Mouse (Mus musculus) liver, embryonic 15.5 days (tissue): Measurements from ENCODE around the gene Iars2. TPM values are rescaled to one million over a fixed set of nuclear protein-coding genes. Genes with fewer than 3 reads are reported as not detected.
A peak's percentile ranks its signal among the peaks of the same experiment; 100 is the strongest.

Experiments
- ATAC-seq: fragments of 200-750 bp; cut with Nextera tagmentation; 2 replicates; pipeline ENCODE4 v1.8.0; 2017; ENCODE audit warnings: moderate number of reproducible peaks, mild to moderate bottlenecking, moderate library complexity; ENCODE audit not compliant: insufficient read depth
- H3K27ac ChIP-seq: fragments of 300-500 bp; sonication (generic); replicated peaks from 2 replicates; pipeline ENCODE4 v1.5.1; 2015; ENCODE audit warnings: mild to moderate bottlenecking, inconsistent platforms
- H3K27me3 ChIP-seq: fragments of 300-500 bp; sonication (generic); 2 replicates; pipeline ENCODE4 v1.6.1; 2015; ENCODE audit warnings: mild to moderate bottlenecking, inconsistent platforms
- H3K36me3 ChIP-seq: fragments of 300-500 bp; sonication (generic); replicated peaks from 2 replicates; pipeline ENCODE4 v1.6.1; 2015; ENCODE audit warnings: moderate library complexity, mild to moderate bottlenecking, inconsistent platforms
- H3K4me1 ChIP-seq: fragments of 300-500 bp; sonication (generic); replicated peaks from 2 replicates; pipeline ENCODE4 v1.6.1; 2015; ENCODE audit warnings: inconsistent platforms
- H3K4me2 ChIP-seq: fragments of 300-500 bp; sonication (generic); 2 replicates; pipeline ENCODE4 v1.6.1; 2015; ENCODE audit warnings: moderate library complexity, mild to moderate bottlenecking, inconsistent platforms
- H3K4me3 ChIP-seq: fragments of 300-500 bp; sonication (generic); replicated peaks from 2 replicates; pipeline ENCODE4 v1.5.1; 2015; ENCODE audit warnings: mild to moderate bottlenecking, inconsistent platforms
- H3K9ac ChIP-seq: fragments of 300-500 bp; sonication (generic); 2 replicates; pipeline ENCODE4 v1.6.1; 2015; ENCODE audit warnings: moderate library complexity, mild to moderate bottlenecking, inconsistent platforms
- H3K9me3 ChIP-seq: fragments of 300-500 bp; sonication (generic); replicated peaks from 2 replicates; pipeline ENCODE4 v1.6.1; 2016; ENCODE audit warnings: inconsistent platforms
- WGBS: fragments of 180-500 bp; shearing (Covaris S2); methylation state at CpG from one replicate; pipeline ENCODE4 v1.1.7; 2015; ENCODE audit warnings: mixed read lengths; ENCODE audit not compliant: insufficient replicate concordance; 5-methylcytosine and 5-hydroxymethylcytosine counted together
- microRNA counts: library from miRNA; unstranded; fragments of <30 nt; microRNA quantifications from one replicate; lab custom pipeline; 2016
- microRNA-seq: library from miRNA; unstranded; fragments of <30 nt; microRNA quantifications from one replicate; pipeline ENCODE4, GENCODE M21; 2016
- polyA plus RNA-seq: library from polyadenylated mRNA; unstranded; fragments of >200 nt; fragmentation: Nextera tagmentation; extraction: Ambion mirVana; gene quantifications from 2 replicates; pipeline ENCODE4 v1.2.1, GENCODE M21; 2015

The Iars2 gene
- polyA plus RNA-seq, 1 experiment from 2014 or later, result 17.3 TPM

DNA sequence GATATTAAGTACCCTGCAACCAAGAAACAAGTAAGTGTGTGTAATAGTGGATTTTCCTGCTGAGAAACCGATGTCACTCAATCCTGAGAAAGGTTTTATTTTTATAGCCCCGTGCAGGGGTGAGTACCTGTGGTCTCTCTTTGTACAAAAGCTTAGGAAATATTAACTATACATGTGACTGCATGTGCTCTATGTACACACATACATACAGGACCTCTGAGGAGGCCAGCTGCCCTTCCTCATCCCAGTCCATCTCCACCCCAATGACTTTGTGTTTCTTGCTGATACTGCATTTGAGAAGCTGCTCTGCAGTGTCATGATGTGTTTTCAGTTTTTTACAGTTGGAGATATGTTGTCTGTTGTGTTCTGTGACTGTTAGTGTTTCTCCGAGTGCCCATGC lies 76.8 kb downstream of the Iars2 start:
- Histone ChIP-seq H3K27me3 (no peaks in the 10 kb centered on the region), H3K9ac (no peak overlapping the region), H3K4me3 (no peak overlapping the region), H3K9me3 (no peaks in the 10 kb centered on the region), H3K4me1 (no peaks in the 10 kb centered on the region), H3K4me2 (no peak overlapping the region), H3K27ac (no peak overlapping the region), H3K36me3 (peaks cover 79% of the 10 kb centered on the region)
- ATAC-seq, result no peak
- 89% methylated on average over 3 of the region's 3 CpGs for WGBS

DNA sequence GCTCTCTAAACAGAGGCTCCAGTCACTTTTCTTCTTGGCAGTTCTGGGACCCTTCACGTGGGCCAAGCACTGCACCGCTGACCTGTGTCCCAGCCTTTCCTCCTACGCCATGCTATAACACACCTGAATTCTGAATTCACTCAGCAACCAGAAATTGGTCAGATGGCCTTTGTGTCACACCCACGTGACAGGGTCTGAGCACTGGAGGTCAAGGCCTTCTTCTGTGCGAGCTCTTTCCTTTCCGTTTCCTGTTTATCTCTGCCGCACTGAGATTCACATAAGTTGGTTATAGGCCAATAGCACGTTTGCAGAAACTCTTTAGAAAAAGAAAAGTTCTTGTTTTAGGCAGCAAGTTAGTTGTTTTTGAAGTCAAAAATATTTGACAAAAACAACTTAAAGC lies 80.5 kb downstream of the Iars2 start:
- Histone ChIP-seq H3K4me2 (no peak overlapping the region), H3K4me3 (no peak overlapping the region), H3K27ac (no peak overlapping the region), H3K9me3 (no peaks in the 10 kb centered on the region), H3K36me3 (peaks cover 72% of the 10 kb centered on the region), H3K4me1 (no peaks in the 10 kb centered on the region), H3K9ac (no peak overlapping the region), H3K27me3 (no peaks in the 10 kb centered on the region)
- ATAC-seq, result no peak
- WGBS, result 77% methylated on average over 8 of the region's 8 CpGs

DNA sequence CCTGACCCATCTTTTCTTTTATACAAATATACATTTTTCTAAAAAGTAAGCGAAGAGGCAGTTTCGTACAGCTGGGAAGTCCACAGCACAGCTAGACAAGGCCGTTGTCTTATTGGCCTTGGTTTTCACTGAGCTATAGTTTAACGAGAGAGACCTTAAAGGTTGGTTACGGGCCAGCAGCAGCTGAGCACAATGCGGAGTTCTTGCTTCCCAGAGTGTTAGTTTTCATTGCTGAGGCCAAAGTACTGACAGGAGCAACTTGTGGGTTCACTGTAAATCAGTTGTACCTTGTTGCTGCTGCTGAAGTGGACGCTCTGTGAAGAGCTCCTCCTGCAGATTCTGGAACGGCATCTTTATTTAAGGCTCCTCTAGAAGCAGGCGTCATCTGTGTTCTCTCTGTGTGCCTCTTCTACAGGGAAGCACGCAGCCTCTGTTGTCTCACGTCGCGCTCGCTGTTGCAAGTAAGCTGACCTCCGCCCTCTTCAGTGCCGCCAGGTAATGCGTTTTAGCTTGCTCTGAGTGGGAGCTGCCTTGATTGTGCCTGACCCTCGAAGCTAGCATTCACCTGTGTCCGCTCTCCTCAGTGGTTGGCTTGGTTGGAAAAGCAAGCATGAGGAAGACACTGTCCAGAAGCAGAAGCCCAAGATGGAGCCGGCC lies 81.6 kb downstream of the Iars2 start:
- no peak overlapping the region for H3K9ac ChIP-seq
- WGBS, result 80% methylated on average over 20 of the region's 20 CpGs
- H3K9me3 ChIP-seq, result no peaks in the 10 kb centered on the region
- H3K4me1 ChIP-seq, result no peaks in the 10 kb centered on the region
- H3K36me3 ChIP-seq, result peaks cover 72% of the 10 kb centered on the region
- no peak overlapping the region for H3K4me2 ChIP-seq
- ATAC-seq, result peak; percentile 38; the same call in 1 of the 2 replicates
- no peaks in the 10 kb centered on the region for H3K27me3 ChIP-seq
- no peak overlapping the region for H3K4me3 ChIP-seq
- 0 out of 2 replicates have a peak overlapping the region, but pooled peaks have one; percentile 24 for H3K27ac ChIP-seq

- Histone ChIP-seq H3K4me2 (no peak overlapping the region), H3K27me3 (no peaks in the 10 kb centered on the region), H3K9me3 (no peaks in the 10 kb centered on the region), H3K9ac (no peak overlapping the region), H3K36me3 (peaks cover 71% of the 10 kb centered on the region), H3K27ac (no peak overlapping the region), H3K4me1 (no peaks in the 10 kb centered on the region), H3K4me3 (no peak overlapping the region)
- no peak for ATAC-seq
- WGBS, result 76% methylated on average over 7 of the region's 7 CpGs
Observed at GRCm38 (mm10) chr1:185245456-185245855, 83.7 kb downstream of the Iars2 start.

DNA sequence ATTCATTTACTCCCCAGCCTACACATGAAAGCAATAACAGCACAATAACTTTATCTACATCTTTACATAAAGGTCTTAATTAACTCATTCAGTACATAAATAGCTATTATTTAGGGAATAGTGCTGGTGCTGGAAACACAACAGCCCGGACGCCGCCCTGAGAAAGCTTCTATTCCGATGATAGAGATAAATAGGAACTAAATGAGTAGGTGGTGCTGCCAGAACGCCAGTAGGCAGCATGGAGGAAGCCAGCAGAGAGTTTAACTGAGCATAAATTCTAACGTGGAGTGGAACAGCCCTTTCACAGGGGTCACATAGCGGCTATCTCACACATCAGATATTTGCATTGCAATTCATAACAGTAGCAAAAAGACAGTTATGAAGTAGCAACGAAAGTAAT lies 86.2 kb downstream of the Iars2 start:
- H3K9me3 ChIP-seq, result no peaks in the 10 kb centered on the region
- WGBS, result 85% methylated on average over 8 of the region's 8 CpGs
- no peak overlapping the region for H3K4me2 ChIP-seq
- H3K4me1 ChIP-seq, result no peaks in the 10 kb centered on the region
- no peak overlapping the region for H3K9ac ChIP-seq
- no peak for ATAC-seq
- H3K4me3 ChIP-seq, result no peak overlapping the region
- peaks cover 67% of the 10 kb centered on the region for H3K36me3 ChIP-seq
- no peak overlapping the region for H3K27ac ChIP-seq
- H3K27me3 ChIP-seq, result no peaks in the 10 kb centered on the region

DNA sequence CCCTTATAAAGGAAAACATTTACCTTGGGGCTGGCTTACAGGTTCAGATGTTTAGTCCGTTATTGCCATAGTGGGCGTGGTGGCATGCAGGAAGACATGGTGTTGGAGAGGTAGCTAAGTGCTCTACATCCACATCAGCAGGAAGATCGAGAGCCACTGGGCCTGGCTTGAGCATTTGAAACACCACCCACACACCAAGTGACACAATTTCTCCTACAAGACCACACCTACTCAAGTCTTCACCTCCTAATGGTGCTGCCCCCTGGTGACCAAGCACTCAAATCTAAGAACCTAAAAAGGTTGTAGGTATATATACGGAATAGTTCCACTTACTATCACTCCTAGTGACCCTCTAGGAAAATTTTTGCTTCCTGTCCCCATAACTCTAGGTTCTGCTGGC lies 92.7 kb downstream of the Iars2 start:
- H3K9ac ChIP-seq, result no peak overlapping the region
- peaks cover 59% of the 10 kb centered on the region for H3K36me3 ChIP-seq
- no peak overlapping the region for H3K4me3 ChIP-seq
- H3K9me3 ChIP-seq, result no peaks in the 10 kb centered on the region
- no peak overlapping the region for H3K4me2 ChIP-seq
- H3K27me3 ChIP-seq, result no peaks in the 10 kb centered on the region
- no peak for ATAC-seq
- H3K27ac ChIP-seq, result no peak overlapping the region
- no peaks in the 10 kb centered on the region for H3K4me1 ChIP-seq
- 79% methylated on average over 4 of the region's 4 CpGs for WGBS

DNA sequence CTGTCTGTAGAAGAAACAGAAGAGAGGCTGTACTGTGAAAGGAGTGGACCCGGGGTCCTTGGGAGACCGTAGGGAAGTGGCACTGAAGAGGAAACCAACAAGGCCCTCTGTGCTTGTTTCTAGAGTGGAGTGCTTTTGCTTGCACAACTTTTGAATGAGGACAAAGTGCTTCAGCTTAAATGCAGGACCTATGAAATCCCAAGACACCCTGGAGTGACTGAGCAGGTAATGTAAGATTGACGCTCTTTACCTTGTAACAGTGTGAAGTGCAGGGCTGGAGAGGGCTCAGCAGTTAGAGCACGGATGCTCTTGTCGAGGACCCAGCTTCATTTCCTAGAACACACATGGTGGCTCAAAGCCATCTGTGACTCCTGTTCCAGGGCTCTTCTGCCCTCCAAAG lies 93.4 kb downstream of the Iars2 start:
- H3K9me3 ChIP-seq, result no peaks in the 10 kb centered on the region
- H3K4me3 ChIP-seq, result no peak overlapping the region
- peaks cover under 1% of the 10 kb centered on the region for H3K4me1 ChIP-seq
- 79% methylated on average over 5 of the region's 5 CpGs for WGBS
- H3K27me3 ChIP-seq, result no peaks in the 10 kb centered on the region
- peaks cover 52% of the 10 kb centered on the region for H3K36me3 ChIP-seq
- no peak for ATAC-seq
- no peak overlapping the region for H3K9ac ChIP-seq
- no peak overlapping the region for H3K27ac ChIP-seq
- no peak overlapping the region for H3K4me2 ChIP-seq

MicroRNAs encoded within 50 kb of the gene (microRNA counts, 519-probe panel; counts per million panel counts)
- microRNA mmu-miR-194 (lab: Ali Mortazavi, UCI) (4,427 counts per million, percentile 88 among the panel's probes with 10 or more counts), microRNA mmu-miR-664 (lab: Ali Mortazavi, UCI) (not detected)

Small RNAs within 50 kb of the gene (microRNA-seq; reads per million reads assigned to microRNA genes)
- gene Mir194-1 (28.7 reads per million, percentile 40 among the genes with 10 or more reads in this experiment), gene Mir215 (53.5 reads per million, percentile 47 among the genes with 10 or more reads in this experiment), gene Mir664 (16.0 reads per million, percentile 32 among the genes with 10 or more reads in this experiment)

Other genes with a start within 250 kb of the Iars2 start
- gene Rab3gap2, start 125.3 kb downstream of the Iars2 start, polyA plus RNA-seq, result 11.6 and 13.0 TPM in 2 replicates
- gene Bpnt1, start 2.8 kb upstream of the Iars2 start, polyA plus RNA-seq, result 10.3 and 11.1 TPM in 2 replicates
- 71.4 and 76.7 TPM in 2 replicates for gene Eprs, start 33.6 kb upstream of the Iars2 start, polyA plus RNA-seq
- gene Slc30a10, start 125.5 kb upstream of the Iars2 start, polyA plus RNA-seq, result 13.0 and 14.2 TPM in 2 replicates